Mouse (Mus musculus) erythroid progenitor cell, adult 5-6 weeks (primary cell): ENCODE data around the gene Slc9a3r1. TPM values are rescaled to one million over a fixed set of nuclear protein-coding genes. Genes with fewer than 3 reads are reported as not detected.

Experiments
- ATAC-seq: replicated peaks from 2 replicates; pipeline ENCODE4 v1.8.0; 2016; ENCODE audit warnings: moderate number of reproducible peaks, mild to moderate bottlenecking, moderate TSS enrichment, inconsistent platforms; ENCODE audit not compliant: poor library complexity, low FRiP score, severe bottlenecking
- total RNA-seq, 2 experiments: library from RNA; stranded (forward) in 1 of 2; stranded (reverse) in 1 of 2; fragments of 150-400 nt in 1 of 2; fragments of 186-747, 209-891 nt in 1 of 2; gene quantifications; 2 replicates each; pipeline versions ENCODE4 v1.2.3 to v1.2.4; 2015 to 2017; ENCODE audit warnings: low replicate concordance in 2 of 2

Slc9a3r1 gene
- total RNA-seq, 2 experiments from 2014 or later: 13.1 to 16.8 TPM

DNA sequence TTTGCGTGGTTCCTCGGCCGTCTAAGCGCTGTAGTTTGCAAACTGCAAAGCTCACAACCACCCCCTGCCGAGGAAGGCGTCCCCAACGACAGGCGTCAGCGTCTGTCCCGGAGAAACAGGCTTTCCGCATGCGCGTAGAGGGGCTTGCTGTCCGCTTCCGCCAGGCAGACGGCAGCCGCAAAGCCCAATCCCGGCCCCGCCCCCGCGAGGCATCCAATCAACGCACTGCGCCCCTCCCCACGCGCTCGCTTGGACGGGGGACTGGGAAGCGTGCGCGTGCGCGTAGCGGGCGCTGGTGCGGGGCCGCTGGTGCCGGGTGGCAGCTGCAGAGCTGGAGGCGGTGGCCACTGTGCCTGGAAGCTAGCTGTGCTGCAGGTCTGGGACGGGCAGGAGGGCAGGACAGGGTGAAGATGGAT, 24.1 kb downstream of the Slc9a3r1 start, which contains the start of gene Tmem104:
Tmem104 (plus strand) TSS at position 264 of the 416 bp plus-strand sequence.
- peak; percentile 91 for ATAC-seq

DNA sequence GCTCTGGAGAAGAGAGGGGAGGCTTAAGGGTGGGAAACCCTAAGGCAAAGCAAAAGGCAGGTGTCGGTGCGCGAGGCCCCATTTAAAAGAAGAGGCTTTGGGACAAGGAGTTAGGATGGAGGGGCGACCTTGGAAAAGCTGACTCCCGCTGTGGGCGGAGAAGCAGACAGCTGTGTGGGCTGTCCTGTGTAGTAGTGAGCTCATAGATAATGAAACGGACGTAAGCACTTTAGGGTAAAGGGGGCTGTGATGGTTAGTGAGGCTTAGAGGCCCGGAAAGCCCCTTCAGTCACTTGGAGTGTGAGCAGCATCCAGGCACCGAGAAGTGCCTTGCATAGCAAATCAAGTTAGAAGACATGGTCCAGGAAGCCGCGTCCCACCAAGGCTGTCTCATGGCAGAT, 24.6 kb downstream of the Slc9a3r1 start, which contains the start of gene Nat9:
Nat9 (minus strand) TSS at position 167 of the 400 bp plus-strand sequence.
- ATAC-seq: 0 out of 2 replicates have a peak, but pooled peaks have one; percentile 2

DNA sequence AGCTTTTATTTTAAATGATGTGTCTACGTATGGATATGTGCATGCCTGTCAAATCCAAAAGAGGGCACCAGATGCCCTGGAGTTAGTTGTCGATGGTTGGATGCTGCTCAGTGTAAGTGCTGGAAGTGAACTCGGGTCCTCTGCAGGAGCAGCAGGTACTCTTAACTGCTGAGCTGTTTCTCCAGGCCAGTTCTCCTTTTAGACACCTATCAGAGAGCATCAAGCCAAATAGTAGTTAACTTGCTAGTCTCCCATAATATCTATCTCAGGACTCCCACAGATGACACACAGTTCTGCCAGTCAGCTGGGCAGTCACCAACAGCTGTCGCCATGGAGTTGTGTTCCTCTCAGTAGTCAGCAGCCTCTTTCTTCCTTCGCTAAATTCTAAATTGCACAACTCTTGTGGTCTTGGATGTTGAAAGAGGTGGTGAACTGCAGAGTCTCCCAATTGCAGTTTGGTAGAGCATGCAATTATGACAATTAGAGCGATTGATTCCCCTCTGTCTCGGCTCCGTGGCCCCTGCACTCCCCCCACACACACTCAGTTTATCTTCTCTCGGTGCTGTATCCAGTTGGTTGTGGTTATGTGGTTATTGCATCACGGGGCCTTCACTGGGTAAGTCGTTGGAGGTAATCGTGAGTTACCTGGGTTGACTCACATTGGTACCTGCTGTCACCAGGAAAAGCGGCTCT, 25.5 kb downstream of the Slc9a3r1 start:
- no peak for ATAC-seq

DNA sequence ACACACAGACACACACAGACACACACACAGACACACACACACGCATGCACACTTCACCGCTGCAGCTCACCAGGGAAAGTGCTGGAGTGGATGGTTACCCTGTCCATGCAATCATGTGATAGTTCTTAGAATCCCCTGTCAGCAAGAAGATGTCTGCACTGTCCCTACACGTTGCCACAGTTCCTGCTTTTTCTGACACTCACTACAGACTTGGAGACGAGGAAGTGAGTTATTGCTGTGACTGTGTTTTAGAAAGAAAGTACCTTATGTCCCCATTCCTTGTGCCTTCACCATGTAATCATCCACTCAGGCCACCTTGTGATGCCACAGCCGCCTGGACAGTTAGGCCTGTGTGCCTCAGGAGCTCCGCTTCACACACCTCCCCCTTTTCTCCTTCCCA, 26.2 kb downstream of the Slc9a3r1 start:
- no peak for ATAC-seq

DNA sequence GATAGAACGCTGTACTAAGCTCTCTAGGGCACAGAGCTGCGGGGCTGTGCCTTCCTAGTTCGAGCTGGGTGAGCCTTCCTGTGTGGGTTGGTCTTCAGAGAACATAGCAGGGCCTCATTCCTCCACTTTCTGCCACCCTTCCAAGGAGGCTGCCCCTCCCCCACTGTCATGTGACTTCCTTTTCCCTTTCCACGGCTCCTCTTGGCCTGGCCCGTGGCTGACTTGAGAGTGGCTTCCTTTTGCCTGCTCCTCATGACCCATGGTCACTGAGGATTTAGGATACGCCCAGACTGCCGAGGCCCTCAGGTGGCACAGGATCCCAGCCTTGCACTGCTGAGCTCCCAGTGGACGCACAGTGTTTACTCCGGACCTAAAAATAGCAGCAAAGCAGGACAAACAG, 29.0 kb downstream of the Slc9a3r1 start:
- no peak for ATAC-seq

DNA sequence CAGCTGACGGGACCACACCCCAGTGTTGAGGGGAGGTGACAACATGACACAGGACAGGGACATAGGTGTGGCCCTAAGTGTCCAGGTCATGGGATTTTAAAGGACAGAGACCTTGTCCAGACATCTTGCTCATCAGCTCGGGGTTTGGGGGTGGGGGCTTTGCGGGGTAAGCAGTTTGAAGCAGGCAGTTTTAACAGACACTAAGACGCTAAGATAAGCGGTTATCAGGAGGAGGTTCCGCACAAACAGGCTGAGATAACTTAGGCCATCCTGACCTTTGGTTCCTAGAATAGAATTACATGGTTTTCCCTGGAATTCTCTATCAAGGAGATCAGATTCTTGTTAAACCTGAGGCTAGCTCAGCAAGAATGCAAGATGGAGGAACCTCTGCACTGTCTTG, 31.6 kb downstream of the Slc9a3r1 start:
- no peak for ATAC-seq

DNA sequence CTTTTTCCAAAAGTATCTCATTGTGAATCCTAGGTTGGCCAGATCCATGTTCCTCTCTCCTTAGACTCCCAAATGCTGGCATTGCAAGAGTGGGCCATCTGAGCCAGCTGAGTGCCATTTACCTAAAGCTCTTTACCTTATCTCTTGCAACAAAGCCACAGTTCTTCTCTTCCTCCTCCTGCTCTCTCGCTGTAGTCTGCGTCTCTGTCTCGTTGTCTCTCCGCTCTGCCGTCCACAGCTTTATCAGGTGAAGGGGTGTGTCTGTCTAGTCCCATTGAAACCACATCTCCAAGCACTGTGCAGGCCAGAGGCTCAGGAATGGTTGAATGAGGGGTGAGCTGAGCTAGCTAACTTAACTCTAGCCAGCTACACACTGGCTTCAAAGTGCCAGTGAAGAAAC, 32.8 kb downstream of the Slc9a3r1 start:
- ATAC-seq: no peak

DNA sequence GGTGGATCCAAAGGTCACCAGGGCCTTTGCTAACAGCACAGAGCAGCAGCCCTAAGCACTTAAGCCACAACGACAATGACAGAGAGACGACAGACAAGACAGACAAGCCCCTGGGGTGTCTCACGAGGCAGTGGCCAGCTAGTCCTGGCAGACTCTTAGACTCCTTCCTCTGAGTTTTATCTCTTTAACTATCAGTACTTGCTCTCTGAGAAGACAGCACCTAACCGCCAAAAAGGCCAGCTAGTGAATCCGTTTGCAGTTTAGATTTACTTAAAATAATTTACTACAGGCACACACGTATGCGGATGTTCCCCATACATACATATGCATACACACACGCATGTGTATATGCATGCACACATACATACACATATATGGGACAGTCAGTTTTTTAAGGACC, 34.4 kb downstream of the Slc9a3r1 start:
- ATAC-seq: no peak

DNA sequence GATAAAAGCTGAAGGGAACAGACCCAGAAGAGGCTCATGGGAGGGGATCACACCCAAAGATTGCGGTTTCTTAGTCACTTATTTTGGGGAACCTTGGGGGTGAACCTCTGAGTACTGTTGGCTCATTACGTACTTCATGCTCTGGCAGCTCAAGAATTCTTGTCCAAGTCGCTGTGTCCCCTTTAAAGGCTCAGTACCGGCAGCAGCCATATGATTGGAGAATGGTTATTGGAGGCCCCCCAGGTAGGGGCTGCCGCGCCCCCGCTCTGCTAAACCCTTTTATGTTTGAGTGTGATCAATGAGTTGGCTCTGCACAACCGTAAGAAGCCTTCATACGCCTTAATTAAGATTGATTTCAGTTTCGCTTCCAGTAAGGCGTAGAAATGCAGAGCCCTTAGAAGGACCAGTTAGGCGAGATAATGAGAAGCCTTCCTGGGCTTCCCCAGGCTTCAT, 35.8 kb downstream of the Slc9a3r1 start:
- ATAC-seq: no peak

DNA sequence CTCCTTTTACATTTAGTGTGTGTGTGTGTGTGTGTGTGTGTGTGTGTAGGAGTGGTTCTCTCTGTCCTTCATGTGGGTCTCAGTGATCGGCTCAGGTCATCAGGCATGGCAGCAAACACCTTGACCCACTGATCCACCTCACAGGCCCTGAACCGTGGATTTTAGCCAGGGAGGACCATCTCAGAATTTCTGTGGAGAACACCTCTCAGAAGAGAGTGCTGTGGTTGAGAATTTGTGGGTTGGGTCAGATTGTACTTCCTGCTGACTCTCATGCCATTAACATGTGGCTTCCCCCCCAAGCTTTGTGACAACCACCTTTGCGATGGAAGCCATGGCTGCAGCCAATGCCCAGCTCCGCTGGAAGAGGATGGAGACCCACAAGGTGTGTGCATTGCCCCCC, 37.4 kb downstream of the Slc9a3r1 start:
- ATAC-seq: no peak

DNA sequence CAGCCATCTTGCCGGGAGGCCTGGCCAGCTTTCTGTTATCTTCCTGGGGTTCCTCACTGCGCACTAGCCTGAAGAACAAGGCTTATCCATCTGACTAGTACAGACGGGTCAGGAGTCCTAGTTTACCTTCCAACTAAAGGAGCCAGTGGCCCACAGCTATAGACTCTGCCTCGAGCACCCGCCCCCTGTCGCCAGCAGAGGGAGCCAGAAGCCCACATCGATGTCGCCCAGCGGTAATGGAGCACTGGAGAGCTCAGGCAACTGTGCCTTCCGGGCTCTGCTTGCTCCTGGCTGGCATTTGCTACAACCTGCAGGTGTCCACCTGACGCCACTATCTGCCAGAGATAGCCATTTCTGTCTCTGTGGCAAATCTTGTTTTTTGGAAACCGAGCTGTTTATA, 39.2 kb downstream of the Slc9a3r1 start:
- peak; percentile 57; the same call in 1 of the 2 replicates for ATAC-seq

DNA sequence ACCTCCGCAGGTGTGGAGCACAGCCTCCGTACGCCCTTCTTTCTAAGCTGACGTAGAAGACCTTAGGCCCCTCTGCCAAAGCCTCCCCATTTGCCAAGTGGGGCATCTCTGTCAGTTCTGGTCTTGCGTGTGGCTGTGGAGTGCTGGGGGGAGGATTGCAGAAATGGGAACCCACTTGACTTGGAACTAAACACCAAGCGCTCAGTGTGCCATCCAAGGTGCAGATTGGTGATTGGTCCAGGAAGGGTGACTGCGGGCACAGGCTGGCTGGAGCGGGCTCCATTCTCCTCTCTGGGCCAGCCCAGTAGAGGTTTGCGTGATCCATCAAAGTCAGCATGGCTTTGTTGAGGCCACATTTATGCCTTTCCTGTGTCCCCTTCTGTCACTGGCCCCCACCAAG, 39.6 kb downstream of the Slc9a3r1 start:
- no peak for ATAC-seq

DNA sequence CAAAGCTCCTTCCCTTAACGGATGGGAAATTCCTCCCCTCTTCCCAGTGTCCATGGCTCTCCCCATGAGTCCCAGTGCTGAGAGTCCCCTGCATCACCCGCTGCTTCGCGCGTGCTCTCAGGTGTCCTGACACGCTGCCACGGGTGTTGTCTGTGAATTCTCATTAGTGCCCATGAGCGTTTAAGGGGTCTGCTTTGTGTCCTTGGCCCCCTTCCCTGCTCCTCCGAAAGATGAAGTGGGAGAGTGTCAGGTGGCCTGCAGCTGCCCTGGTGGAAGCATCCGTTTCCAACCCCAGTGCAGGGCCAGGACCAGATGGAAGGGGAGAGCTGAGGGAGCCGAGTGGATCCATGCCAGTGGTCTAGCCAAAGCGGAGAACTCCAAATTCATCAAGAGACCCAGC, 45.0 kb downstream of the Slc9a3r1 start:
- ATAC-seq: no peak

DNA sequence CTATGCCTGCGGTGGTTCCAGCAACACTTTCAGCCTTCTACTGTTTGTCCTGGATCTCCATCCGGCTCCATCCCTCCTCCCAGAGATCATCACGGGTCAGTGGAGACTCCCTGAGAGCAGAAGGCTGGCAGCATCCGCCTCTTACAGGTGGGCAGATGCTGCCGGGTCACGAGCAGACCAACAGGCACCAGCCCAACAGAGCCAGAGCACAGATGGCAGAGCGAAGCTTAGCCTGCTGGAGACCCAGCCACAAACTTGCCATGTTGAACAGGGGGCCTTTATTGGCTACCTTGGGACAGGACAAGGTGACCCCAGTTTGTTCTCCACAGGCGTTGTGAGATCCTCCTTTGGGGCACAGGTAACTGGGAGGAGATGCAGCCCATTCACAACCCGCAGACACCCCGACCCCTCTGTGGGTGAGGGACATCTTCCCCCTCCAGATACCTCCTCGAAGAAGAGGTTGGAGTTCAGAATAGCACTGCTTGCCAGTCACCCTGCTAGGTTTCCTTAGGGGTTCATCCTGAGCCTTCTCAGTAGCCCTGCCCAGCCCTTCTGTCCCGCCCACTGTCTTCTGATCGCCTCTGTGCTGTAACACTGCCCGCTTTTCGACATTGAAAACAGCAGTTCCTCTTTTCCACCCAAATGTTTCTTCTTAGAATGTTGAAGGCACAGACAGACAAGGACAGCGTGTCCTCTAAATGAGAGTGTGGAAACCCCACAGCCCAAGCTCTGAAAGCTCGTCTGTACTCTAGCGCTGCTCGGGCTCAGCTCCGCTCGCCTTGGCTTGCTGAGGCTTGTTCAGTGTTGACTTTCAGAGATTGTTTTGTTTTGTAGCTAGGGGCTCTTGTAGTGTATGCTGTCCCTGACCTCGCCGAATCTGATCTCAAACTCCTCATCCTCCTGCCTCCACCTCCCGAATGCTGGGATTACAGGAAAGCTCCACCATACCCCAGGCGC, 45.9 kb downstream of the Slc9a3r1 start:
- no peak for ATAC-seq

DNA sequence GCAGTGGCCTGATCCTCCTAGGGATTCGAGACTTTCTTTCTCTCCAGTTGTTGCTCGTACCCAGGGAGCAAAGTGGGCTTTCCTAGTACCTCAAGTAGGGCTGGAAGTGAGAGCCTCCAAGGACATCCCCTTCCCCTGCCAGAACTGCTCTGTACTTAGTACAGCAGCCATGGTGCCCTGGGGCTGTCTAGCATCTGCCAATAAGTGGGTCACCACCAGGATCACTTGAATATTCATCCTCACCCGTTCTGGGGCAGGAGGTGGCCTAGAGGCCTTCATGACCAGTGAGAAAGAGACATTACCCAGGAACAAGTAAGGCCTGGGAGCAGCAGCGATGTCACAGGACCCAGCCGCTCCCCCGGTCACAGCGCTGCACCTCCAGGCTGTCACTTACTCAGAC, 46.8 kb downstream of the Slc9a3r1 start:
- ATAC-seq: no peak

DNA sequence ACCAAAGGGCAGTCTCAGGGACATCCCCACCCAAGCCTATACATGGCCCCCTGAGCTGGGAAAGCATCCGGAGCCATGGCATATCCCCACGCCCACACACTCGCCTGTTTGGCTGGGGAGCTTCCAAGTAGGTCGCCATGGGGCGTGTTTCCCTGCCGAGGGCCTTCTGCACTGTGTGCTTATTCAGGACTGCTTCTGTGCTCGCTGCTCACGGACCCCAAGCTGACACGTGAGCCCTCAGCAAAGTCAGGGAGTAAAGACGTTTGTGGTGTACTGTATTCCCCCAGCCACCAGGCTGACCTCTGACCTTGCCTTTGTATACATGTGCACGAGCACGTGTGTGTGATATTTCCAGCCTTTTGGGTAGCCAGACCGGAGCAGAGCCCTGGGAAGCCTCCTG, 49.0 kb downstream of the Slc9a3r1 start:
- no peak for ATAC-seq

DNA sequence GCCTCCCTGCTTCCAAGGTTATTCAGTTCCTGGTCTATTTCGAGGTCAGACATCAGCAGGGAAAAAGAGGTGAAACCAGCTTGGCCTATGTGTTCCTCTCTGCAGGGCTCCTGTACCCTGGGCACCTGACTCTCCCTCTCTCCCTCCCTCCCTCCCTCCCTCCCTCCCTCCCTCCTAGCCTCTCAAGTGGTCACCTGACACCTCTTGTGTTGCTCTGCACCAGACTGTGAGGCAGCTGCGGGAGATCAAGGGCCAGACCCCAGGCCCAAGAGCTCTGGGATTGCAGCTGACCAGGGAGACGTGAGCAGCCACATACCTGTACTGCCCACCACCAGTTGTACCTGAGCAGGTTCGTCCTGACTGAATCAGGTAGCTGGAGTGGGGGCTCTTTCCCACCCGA, 52.0 kb downstream of the Slc9a3r1 start:
- no peak for ATAC-seq

DNA sequence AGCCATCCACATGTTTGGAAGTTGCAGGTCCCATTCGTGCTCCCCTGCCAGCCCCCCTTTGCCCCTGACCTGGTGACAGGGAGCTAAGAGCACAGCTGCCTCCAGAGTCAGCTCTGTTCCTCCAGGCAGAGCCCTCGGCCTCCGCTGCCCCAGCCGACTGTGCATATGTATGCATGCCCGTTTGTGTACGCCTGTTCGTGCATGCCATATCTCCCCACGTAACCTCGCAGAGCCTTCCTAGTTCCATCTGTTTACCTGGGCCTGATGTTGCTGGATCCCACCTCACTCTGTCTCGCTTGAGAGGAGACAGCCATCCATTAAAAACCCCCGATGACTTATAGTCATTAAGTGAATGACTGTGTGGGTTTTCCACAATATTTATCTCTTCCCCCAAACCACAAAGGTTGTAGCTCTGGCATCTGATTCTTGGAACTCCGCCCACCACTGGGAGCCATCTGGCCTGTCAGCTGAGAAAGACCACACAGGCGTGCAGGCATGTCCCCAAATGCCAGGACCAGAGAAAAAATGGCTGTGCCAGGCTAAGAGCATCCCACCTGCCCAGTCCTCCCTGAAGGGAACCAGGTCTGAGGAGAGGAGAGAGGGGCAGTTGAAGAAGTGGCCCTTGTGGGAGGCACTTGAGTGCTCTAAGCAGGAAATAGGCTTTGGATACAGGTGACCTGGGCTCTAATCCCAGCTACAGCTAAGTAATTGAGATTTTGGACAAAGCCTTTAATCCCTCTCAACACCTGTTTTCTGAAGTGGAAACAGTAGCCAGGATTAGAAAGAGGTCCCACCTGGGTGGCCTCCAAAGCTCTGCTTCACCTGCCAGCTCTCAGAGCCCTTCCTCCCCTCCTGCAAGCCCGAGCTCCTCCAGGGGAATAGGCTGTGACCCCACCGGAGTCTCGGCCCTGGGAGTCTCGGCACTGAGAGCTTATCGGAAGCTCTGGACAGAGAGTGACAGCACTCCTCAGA, 54.6 kb downstream of the Slc9a3r1 start:
- no peak for ATAC-seq

DNA sequence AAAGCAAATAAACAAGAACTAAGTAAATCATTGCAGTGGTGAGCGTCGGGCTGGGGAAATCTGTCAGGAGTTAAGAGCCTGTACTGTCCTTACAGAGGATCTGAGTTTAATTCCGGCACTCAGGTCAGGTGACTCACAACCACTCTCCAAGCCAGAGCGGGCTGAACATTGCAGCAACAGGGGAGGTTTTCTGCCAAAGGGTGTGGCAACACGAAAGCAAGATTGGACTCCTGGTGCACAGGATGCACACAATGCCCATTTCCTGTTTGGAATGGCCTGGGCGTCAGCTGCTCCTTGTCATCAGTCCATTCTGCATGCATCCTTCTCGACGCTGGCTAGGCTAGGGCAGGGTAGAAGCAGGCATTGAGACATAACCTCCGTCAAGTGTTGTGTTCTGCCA, 56.1 kb downstream of the Slc9a3r1 start:
- ATAC-seq: no peak

DNA sequence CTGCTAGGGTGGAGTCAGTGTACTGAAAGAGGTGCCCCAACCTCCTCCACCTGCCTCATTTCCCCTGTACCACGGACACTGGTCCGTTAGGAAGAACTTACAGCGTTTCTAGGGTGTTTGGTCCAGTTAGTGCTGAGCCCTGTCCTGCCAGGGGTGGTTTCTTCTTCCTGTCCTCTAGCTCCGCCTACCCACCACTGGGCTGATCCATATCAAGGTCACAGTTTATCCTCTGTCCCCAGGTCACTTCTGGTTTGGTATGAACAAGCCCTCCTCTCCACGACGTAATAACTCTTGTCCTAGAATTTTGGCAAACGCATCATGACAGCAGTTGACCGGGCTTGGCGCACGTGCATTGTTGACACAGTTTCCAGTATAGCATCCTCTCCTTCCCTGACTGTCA, 56.5 kb downstream of the Slc9a3r1 start:
- ATAC-seq: no peak
